Mouse (Mus musculus) liver, embryonic 16.5 days (tissue): ENCODE measurements around the gene Ackr3. TPM values are rescaled to one million over a fixed set of nuclear protein-coding genes. Genes with fewer than 3 reads are reported as not detected.

Experiments
- ATAC-seq: fragments of 200-750 bp; cut with Nextera tagmentation; 2 replicates; pipeline ENCODE4 v1.8.0; 2017; ENCODE audit warnings: low read depth, mild to moderate bottlenecking, moderate number of reproducible peaks, moderate library complexity
- H3K27ac ChIP-seq: fragments of 300-500 bp; sonication (generic); 2 replicates; pipeline ENCODE4 v1.5.1; 2014; ENCODE audit warnings: mild to moderate bottlenecking, low read length
- H3K27me3 ChIP-seq: fragments of 300-500 bp; sonication (generic); 2 replicates; pipeline ENCODE4 v1.6.1; 2014; ENCODE audit warnings: low read depth, low read length, mixed read lengths; ENCODE audit not compliant: control insufficient read depth, insufficient read depth
- H3K36me3 ChIP-seq: fragments of 300-500 bp; sonication (generic); 2 replicates; pipeline ENCODE4 v1.6.1; 2014; ENCODE audit warnings: mild to moderate bottlenecking; ENCODE audit not compliant: control insufficient read depth, insufficient read depth
- H3K4me1 ChIP-seq: fragments of 300-500 bp; sonication (generic); 2 replicates; pipeline ENCODE4 v1.6.1; 2014; ENCODE audit warnings: low read depth, low read length, mixed read lengths; ENCODE audit not compliant: control insufficient read depth
- H3K4me2 ChIP-seq: fragments of 300-500 bp; sonication (generic); 2 replicates; pipeline ENCODE4 v1.6.1; 2014; ENCODE audit warnings: low read depth, low read length, mixed read lengths
- H3K4me3 ChIP-seq: fragments of 300-500 bp; sonication (generic); 2 replicates; pipeline ENCODE4 v1.5.1; 2014; ENCODE audit warnings: low read depth, mild to moderate bottlenecking, low read length
- H3K9ac ChIP-seq: fragments of 300-500 bp; sonication (generic); 2 replicates; pipeline ENCODE4 v1.6.1; 2014; ENCODE audit warnings: low read depth, low read length
- H3K9me3 ChIP-seq: fragments of 300-500 bp; sonication (generic); replicated peaks from 2 replicates; pipeline ENCODE4 v1.6.1; 2016; ENCODE audit warnings: low read length; ENCODE audit not compliant: control insufficient read depth
- WGBS: fragments of 180-500 bp; shearing (Covaris S2); extraction: QIAGEN DNeasy Blood & Tissue Kit; methylation state at CpG from one replicate; pipeline ENCODE4 v1.1.7; 2014; ENCODE audit not compliant: insufficient replicate concordance; 5-methylcytosine and 5-hydroxymethylcytosine counted together
- polyA plus RNA-seq: library from polyadenylated mRNA; unstranded; fragments of >200 nt; fragmentation: Nextera tagmentation; extraction: Ambion mirVana; gene quantifications from 2 replicates; pipeline ENCODE4 v1.2.1, GENCODE M21; 2015

Ackr3 gene
- 1.4 and 1.8 TPM in 2 replicates for polyA plus RNA-seq

DNA sequence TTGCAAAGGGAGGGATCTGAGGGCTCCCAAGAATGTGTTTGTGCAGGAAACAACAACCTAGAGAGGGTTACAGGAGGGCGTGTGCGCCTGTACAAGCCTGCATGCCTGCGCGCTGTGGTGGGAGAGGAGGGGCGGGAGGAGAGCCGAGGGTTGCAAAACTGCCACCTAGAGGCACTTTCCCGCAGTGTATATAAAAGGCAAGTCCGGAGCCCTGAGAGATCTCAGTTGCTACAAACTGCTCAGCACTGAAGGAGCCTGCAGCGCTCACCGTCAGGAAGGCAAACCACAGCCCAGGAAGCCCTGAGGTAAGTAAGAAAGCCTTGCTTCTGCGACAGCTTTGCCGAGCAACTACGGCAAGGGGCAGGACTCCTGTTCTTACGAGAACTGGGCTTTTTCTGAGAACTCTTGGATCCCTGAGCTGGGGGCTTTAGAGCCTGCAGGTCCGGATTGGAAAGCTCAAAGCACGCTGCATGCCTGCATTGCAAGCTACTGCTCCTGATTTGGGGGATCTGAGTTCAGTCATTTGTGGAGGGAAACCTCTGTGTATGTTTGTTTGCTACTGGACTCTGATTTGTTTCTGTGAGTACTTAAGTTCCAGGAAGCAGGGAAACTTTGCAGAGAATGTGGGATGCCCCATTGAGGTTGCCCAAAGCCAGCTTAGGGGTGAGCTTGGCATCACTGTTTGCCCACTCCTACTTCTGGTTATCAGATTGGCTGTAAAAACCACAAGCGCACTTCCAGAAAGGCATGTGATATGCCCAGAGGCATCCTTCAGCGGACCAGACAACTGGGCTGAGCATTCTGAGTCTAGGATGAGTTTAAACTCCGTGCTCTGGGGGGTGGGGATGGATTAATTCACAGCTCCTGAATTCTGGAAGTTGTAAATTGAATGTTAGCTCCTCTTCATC, at the start of gene Ackr3:
Gene Ackr3 (plus strand): TSS at position 198 of the 908 bp plus-strand sequence.
- Histone ChIP-seq H3K27me3 (peaks cover 46% of the 10 kb centered on the region), H3K9me3 (no peaks in the 10 kb centered on the region), H3K9ac (no peak within 1 kb of the TSS), H3K36me3 (no peaks in the 10 kb centered on the region), H3K4me1 (no peaks in the 10 kb centered on the region), H3K27ac (no peak within 1 kb of the TSS), H3K4me2 (no peak within 1 kb of the TSS; the same call in 1 of the 2 replicates), H3K4me3 (peak within 1 kb of the TSS; percentile 37)
- 3% methylated on average over 19 of the region's 19 CpGs for WGBS
- no peak for ATAC-seq

DNA sequence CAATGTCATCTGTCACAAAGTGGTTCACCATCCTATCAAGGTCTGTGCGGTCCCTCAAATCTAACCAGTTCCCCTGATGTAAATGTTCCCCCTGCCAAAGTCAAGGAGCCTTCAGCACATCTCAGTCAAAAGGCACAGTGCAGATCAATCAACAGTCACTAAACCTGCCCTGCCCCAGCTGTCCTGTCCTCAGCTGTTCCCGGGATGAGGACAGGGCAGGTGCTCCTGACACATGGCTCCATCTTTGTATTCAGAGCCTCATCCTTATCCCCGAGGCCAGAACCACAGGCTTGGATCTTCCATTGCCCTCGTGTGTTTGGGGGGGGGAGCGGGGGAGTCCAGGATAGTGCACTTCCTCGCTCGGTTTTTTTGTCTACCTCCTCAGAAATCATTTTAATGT, 47.2 kb upstream of the Ackr3 start:
- Histone ChIP-seq H3K27me3 (peaks cover 7% of the 10 kb centered on the region), H3K4me3 (no peak overlapping the region), H3K36me3 (no peaks in the 10 kb centered on the region), H3K27ac (no peak overlapping the region), H3K9me3 (no peaks in the 10 kb centered on the region), H3K9ac (no peak overlapping the region), H3K4me2 (no peak overlapping the region), H3K4me1 (no peaks in the 10 kb centered on the region)
- no peak for ATAC-seq
- 52% methylated on average over 7 of the region's 7 CpGs for WGBS

DNA sequence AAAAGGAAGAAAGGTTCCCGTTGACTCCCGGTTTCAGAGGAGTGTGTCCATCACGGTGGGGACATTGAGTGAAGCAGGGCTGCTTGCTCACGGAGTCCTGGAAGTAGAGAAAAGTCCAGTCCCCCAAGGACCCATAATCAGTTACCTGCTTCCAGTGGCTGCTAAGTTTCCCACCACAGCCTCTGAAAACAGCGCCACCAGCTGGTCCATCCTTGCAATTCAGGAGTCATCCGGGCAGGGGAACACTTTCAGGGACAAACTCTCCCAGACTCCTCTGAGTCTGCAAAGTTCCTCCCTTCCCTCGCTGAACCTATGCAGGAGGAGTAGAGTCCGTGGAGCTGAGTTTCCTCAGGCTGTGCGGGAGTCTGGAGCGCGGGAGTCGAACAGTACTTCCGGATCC, 43.9 kb upstream of the Ackr3 start:
- H3K27me3 ChIP-seq: no peaks in the 10 kb centered on the region
- 30% methylated on average over 13 of the region's 13 CpGs for WGBS
- H3K9ac ChIP-seq: no peak overlapping the region
- H3K4me1 ChIP-seq: no peaks in the 10 kb centered on the region
- ATAC-seq: no peak
- no peak overlapping the region for H3K27ac ChIP-seq
- no peaks in the 10 kb centered on the region for H3K9me3 ChIP-seq
- H3K4me3 ChIP-seq: no peak overlapping the region
- no peak overlapping the region for H3K4me2 ChIP-seq
- no peaks in the 10 kb centered on the region for H3K36me3 ChIP-seq

DNA sequence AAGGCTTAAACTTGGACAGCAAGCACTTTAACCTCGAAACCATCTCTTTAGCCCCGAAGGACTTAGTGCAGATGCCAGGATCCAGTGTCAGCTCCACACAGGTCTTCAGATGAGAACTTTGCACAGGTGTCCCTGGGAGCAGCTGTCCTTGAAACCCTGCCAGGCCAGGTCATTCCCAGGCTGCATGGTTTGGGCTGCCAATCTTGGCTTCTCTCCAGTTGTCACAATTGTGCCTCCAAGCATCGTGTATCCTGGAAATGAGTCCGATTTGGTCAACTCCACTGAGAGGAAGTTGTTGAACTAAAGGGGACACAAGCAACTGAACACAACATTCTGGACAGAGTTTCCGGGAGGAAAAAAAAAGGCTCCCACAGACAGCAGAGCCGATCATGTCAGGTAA, 42.2 kb upstream of the Ackr3 start:
- H3K9ac ChIP-seq: no peak overlapping the region
- no peaks in the 10 kb centered on the region for H3K36me3 ChIP-seq
- H3K4me2 ChIP-seq: no peak overlapping the region
- no peaks in the 10 kb centered on the region for H3K9me3 ChIP-seq
- WGBS: 56% methylated on average over 6 of the region's 6 CpGs
- ATAC-seq: no peak
- H3K4me1 ChIP-seq: no peaks in the 10 kb centered on the region
- H3K27me3 ChIP-seq: no peaks in the 10 kb centered on the region; the same call in 1 of the 2 replicates
- no peak overlapping the region for H3K4me3 ChIP-seq
- no peak overlapping the region for H3K27ac ChIP-seq

DNA sequence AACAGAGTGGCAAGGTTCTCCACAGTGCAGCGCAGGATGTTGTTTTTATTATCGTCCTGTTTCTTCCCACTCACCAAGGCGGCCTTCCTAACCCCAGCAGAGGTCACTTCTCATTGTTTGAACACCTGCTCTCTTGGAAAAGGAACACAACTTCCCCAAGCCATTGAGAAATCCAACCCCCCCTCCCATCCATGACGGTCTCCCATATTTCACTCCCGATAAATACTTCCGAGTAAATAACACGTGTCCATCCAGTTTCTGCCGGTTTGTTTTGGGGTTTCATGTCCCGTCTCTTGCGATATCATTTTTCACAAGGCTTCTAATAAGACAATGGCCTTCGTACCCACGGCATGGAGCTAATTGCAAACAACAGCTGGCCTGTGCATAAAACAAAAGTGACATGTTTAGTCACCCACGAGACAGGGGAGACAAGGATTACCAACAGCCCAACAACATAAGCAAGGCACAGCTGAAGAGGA, 41.4 kb upstream of the Ackr3 start:
- Histone ChIP-seq H3K4me1 (no peaks in the 10 kb centered on the region), H3K36me3 (no peaks in the 10 kb centered on the region), H3K9ac (no peak overlapping the region), H3K4me3 (no peak overlapping the region), H3K4me2 (no peak overlapping the region), H3K9me3 (no peaks in the 10 kb centered on the region), H3K27me3 (no peaks in the 10 kb centered on the region; the same call in 1 of the 2 replicates), H3K27ac (no peak overlapping the region)
- WGBS: 57% methylated on average over 13 of the region's 13 CpGs
- no peak for ATAC-seq

DNA sequence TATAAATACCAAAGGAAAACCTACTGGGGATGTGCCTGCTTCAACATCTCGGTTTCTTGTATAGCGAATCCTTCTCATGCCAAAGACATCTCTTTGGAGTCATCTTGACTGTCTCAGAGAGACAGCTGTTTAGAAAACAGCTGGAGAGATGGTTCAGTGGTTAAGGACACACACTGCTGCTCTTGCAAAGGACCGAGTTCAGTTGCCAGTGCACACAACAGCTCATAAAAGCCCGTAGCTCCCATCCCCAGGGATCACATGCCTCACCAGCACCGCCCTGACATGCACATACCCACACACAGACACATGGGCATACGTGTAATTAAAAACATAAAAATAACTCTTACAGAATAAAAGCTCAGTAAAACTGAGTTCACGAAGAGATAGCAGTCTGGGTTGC, 40.6 kb upstream of the Ackr3 start:
- Histone ChIP-seq H3K36me3 (no peaks in the 10 kb centered on the region), H3K27ac (no peak overlapping the region), H3K4me1 (no peaks in the 10 kb centered on the region), H3K9ac (no peak overlapping the region), H3K27me3 (no peaks in the 10 kb centered on the region; the same call in 1 of the 2 replicates), H3K9me3 (no peaks in the 10 kb centered on the region), H3K4me2 (no peak overlapping the region), H3K4me3 (no peak overlapping the region)
- ATAC-seq: no peak
- 67% methylated on average over 7 of the region's 7 CpGs for WGBS

DNA sequence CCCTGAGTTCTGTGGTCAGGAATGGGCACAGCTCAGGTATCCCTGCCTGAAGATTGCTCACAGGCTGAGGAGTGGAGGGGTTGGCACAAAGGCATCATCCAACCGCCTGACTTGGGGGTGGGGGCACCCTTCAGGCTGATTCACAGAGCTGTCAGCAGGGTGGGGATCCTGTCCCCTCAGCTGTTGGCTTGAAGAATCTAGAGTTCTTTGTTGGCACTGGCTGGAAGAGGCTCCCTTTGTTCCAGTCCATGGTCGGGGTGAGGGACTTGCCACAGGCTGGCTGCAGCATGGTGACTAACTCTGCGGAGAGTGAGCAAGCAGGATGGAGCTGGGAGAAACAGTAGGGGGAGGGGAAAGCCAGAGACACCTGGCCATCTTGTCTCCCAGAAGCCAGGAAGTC, 39.5 kb upstream of the Ackr3 start:
- 37% methylated on average over 3 of the region's 3 CpGs for WGBS
- no peak overlapping the region for H3K4me3 ChIP-seq
- H3K36me3 ChIP-seq: no peaks in the 10 kb centered on the region
- H3K27me3 ChIP-seq: no peaks in the 10 kb centered on the region; the same call in 1 of the 2 replicates
- ATAC-seq: no peak
- H3K27ac ChIP-seq: no peak overlapping the region
- no peaks in the 10 kb centered on the region for H3K4me1 ChIP-seq
- H3K9ac ChIP-seq: no peak overlapping the region
- no peak overlapping the region for H3K4me2 ChIP-seq
- no peaks in the 10 kb centered on the region for H3K9me3 ChIP-seq

DNA sequence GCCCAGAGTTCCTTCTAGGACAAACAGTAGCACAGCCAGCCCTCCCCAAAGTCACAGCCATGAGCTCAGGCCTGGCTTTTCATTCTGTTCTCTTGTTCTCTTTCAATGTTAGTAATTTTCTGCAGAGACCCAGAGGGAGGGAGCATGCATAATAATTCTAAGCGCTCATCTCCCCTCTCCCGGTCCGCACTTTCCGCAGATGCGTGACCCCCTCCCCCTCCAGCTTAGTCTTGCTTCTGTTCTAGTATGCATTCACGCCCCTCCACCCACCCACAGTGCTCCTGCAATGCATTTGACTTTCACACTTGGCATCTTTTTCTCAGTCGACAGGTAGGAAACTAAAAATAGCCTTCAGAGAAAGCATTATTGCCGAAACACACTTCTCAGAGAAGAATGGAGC, 29.4 kb upstream of the Ackr3 start:
- no peak for ATAC-seq
- Histone ChIP-seq H3K9ac (no peak overlapping the region), H3K27ac (no peak overlapping the region), H3K9me3 (no peaks in the 10 kb centered on the region), H3K36me3 (no peaks in the 10 kb centered on the region), H3K4me3 (no peak overlapping the region), H3K4me2 (no peak overlapping the region), H3K27me3 (no peaks in the 10 kb centered on the region), H3K4me1 (no peaks in the 10 kb centered on the region)
- 64% methylated on average over 8 of the region's 8 CpGs for WGBS

DNA sequence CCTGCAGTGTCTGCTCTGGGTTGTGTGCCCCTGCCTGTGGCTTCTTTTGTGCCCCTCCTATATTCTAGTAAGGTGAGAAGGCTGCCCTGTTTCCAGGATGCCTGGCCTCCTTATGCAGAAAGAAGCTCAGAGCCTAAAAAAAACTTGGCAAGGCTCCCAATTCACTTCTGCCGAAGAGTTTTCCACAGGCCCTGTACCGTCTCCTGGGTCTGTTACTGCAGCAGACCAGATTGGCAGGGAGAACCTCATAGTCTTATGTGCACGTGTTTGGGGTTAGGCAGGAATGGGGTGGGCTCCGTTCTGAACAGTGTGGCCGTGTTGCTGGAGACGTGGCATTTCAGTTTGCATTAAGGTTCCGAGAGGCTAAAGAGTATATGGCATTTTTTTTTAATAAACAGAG, 27.6 kb upstream of the Ackr3 start:
- Histone ChIP-seq H3K4me3 (no peak overlapping the region), H3K9ac (no peak overlapping the region), H3K4me1 (no peaks in the 10 kb centered on the region), H3K27ac (no peak overlapping the region), H3K27me3 (no peaks in the 10 kb centered on the region), H3K9me3 (no peaks in the 10 kb centered on the region), H3K36me3 (no peaks in the 10 kb centered on the region), H3K4me2 (no peak overlapping the region)
- no peak for ATAC-seq
- 55% methylated on average over 7 of the region's 7 CpGs for WGBS
